Mouse (Mus musculus): ENCODE measurements around the gene Sgsm1. TPM values are rescaled to one million over a fixed set of nuclear protein-coding genes. Genes with fewer than 3 reads are reported as not detected.

Gene Sgsm1
- polyA plus RNA-seq, 1 experiment: 0.08 TPM

DNA sequence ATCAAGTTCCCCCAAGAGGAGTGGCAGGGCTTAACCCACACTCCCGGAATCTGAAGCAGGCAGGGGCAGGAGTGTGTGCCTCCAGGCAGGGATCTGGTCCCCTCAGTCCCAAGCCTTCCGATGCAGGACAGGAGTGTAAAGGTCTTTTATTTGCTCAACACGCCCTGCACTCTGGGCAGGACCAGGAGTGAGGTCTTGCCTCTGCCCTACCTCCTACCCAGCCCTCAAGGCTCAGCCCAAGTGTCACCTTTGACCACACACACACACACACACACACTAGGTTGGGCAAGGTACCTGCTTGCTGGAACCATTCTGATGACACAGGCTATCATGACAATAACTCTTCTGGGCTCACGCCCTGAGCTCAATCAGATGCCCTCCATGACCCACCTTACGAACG, 91.1 kb downstream of the Sgsm1 start:
- H3K27me3 ChIP-seq (ENCODE audit: control insufficient read depth, insufficient read depth, low read length): peaks cover 4% of the 10 kb centered on the region
- H3K4me1 ChIP-seq (ENCODE audit: control insufficient read depth, insufficient read depth, insufficient read length): peaks cover 3% of the 10 kb centered on the region; the same call in 1 of the 2 replicates
- no peak overlapping the region for H3K4me3 ChIP-seq (ENCODE audit: extremely low read depth, insufficient read depth, insufficient read length)
- 91% methylated on average over 6 of the region's 6 CpGs for WGBS
- H3K36me3 ChIP-seq (ENCODE audit: control insufficient read depth, insufficient read depth, low read length): no peaks in the 10 kb centered on the region
- no peak for DNase-seq (ENCODE audit: low read depth in 1 of 2, low spot score in 2 of 2)
- H3K27ac ChIP-seq (ENCODE audit: insufficient read depth, low read length): no peak overlapping the region
- TF ChIP-seq POLR2A (IDR thresholded peaks at IDR 0.05; ENCODE audit: low read depth, low read length) (no peak), CTCF (IDR thresholded peaks at IDR 0.05; ENCODE audit: extremely low read depth, insufficient read depth, insufficient read length, insufficient replicate concordance) (no peak)

- peaks cover 3% of the 10 kb centered on the region; the same call in 1 of the 2 replicates for H3K4me1 ChIP-seq (ENCODE audit: control insufficient read depth, insufficient read depth, insufficient read length)
- H3K27me3 ChIP-seq (ENCODE audit: control insufficient read depth, insufficient read depth, low read length): peaks cover 4% of the 10 kb centered on the region
- H3K27ac ChIP-seq (ENCODE audit: insufficient read depth, low read length): no peak overlapping the region
- WGBS: 87% methylated on average over 17 of the region's 17 CpGs
- DNase-seq (ENCODE audit: low read depth in 1 of 2, low spot score in 2 of 2): no peak
- no peak overlapping the region for H3K4me3 ChIP-seq (ENCODE audit: extremely low read depth, insufficient read depth, insufficient read length)
- no peaks in the 10 kb centered on the region for H3K36me3 ChIP-seq (ENCODE audit: control insufficient read depth, insufficient read depth, low read length)
- no peak for TF ChIP-seq POLR2A (IDR thresholded peaks at IDR 0.05; ENCODE audit: low read depth, low read length)
- TF ChIP-seq CTCF (IDR thresholded peaks at IDR 0.05; ENCODE audit: extremely low read depth, insufficient read depth, insufficient read length, insufficient replicate concordance): no peak
Observed at GRCm38 (mm10) chr5:113218617-113219235, 91.9 kb downstream of the Sgsm1 start.

DNA sequence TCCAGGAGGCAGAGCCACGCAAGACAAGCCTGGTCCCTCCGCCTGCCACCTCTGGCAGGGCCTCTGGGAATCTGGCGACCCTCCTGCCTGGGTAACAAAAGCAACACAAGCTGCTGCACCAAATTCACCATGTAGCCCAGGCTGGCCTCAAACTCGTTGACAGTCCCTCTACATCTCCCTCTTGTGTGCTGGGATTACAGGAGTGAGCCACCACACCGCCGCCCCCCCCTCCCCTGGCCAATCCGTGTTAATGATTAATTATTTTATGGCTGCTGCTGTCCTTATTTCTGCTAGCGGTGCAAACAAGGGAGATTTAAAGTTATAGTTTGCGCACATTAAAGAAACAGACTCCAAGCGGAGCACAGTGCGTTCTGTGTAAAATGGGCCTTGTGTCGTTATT, 93.5 kb downstream of the Sgsm1 start:
- no peak for TF ChIP-seq CTCF (IDR thresholded peaks at IDR 0.05; ENCODE audit: extremely low read depth, insufficient read depth, insufficient read length, insufficient replicate concordance)
- TF ChIP-seq POLR2A (IDR thresholded peaks at IDR 0.05; ENCODE audit: low read depth, low read length): no peak
- WGBS: 92% methylated on average over 12 of the region's 12 CpGs
- Histone ChIP-seq H3K4me1 (ENCODE audit: control insufficient read depth, insufficient read depth, insufficient read length) (peaks cover 3% of the 10 kb centered on the region; the same call in 1 of the 2 replicates), H3K4me3 (ENCODE audit: extremely low read depth, insufficient read depth, insufficient read length) (no peak overlapping the region), H3K27ac (ENCODE audit: insufficient read depth, low read length) (no peak overlapping the region), H3K27me3 (ENCODE audit: control insufficient read depth, insufficient read depth, low read length) (peaks cover 4% of the 10 kb centered on the region), H3K36me3 (ENCODE audit: control insufficient read depth, insufficient read depth, low read length) (no peaks in the 10 kb centered on the region)
- no peak for DNase-seq (ENCODE audit: low read depth in 1 of 2, low spot score in 2 of 2)

GRCm38 (mm10) chr5:113216328-113216960, 94.1 kb downstream of the Sgsm1 start:
- Histone ChIP-seq H3K4me3 (ENCODE audit: extremely low read depth, insufficient read depth, insufficient read length) (no peak overlapping the region), H3K27me3 (ENCODE audit: control insufficient read depth, insufficient read depth, low read length) (peaks cover 4% of the 10 kb centered on the region), H3K36me3 (ENCODE audit: control insufficient read depth, insufficient read depth, low read length) (no peaks in the 10 kb centered on the region), H3K27ac (ENCODE audit: insufficient read depth, low read length) (no peak overlapping the region), H3K4me1 (ENCODE audit: control insufficient read depth, insufficient read depth, insufficient read length) (peaks cover 3% of the 10 kb centered on the region; the same call in 1 of the 2 replicates)
- DNase-seq (ENCODE audit: low read depth in 1 of 2, low spot score in 2 of 2): no peak
- 75% methylated on average over 14 of the region's 14 CpGs for WGBS
- TF ChIP-seq CTCF (IDR thresholded peaks at IDR 0.05; ENCODE audit: extremely low read depth, insufficient read depth, insufficient read length, insufficient replicate concordance): no peak
- no peak for TF ChIP-seq POLR2A (IDR thresholded peaks at IDR 0.05; ENCODE audit: low read depth, low read length)

- H3K27me3 ChIP-seq (ENCODE audit: control insufficient read depth, insufficient read depth, low read length): peaks cover 2% of the 10 kb centered on the region; the same call in 1 of the 2 replicates
- H3K4me1 ChIP-seq (ENCODE audit: control insufficient read depth, insufficient read depth, insufficient read length): peaks cover under 1% of the 10 kb centered on the region; the same call in 1 of the 2 replicates
- H3K36me3 ChIP-seq (ENCODE audit: control insufficient read depth, insufficient read depth, low read length): no peaks in the 10 kb centered on the region
- 91% methylated on average over 9 of the region's 9 CpGs for WGBS
- TF ChIP-seq CTCF (IDR thresholded peaks at IDR 0.05; ENCODE audit: extremely low read depth, insufficient read depth, insufficient read length, insufficient replicate concordance) (no peak), POLR2A (IDR thresholded peaks at IDR 0.05; ENCODE audit: low read depth, low read length) (no peak)
- DNase-seq (ENCODE audit: low read depth in 1 of 2, low spot score in 2 of 2): no peak
- no peak overlapping the region for H3K4me3 ChIP-seq (ENCODE audit: extremely low read depth, insufficient read depth, insufficient read length)
- H3K27ac ChIP-seq (ENCODE audit: insufficient read depth, low read length): no peak overlapping the region
Observed at GRCm38 (mm10) chr5:113215610-113216011, 95.0 kb downstream of the Sgsm1 start.

DNA sequence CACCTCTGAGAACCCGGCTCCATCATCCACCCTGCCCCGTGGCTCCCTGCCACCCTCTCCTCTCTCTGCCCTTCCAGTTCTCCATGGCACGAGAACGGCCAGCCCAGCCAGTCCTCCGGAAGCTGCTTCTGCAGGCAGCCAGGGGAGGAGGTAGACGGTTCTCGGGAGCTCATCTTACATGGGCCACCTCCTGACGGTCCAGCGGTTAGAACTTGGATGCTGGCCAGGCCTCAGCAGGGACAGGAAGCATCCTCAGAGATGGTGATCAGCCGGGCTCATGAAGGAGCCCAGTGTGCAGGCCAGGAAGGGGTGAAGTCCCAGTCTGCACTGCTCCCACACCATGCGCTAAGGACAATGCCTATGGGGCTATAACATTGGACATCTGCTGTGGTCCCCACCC, 96.1 kb downstream of the Sgsm1 start:
- no peak overlapping the region for H3K27ac ChIP-seq (ENCODE audit: insufficient read depth, low read length)
- no peaks in the 10 kb centered on the region for H3K4me1 ChIP-seq (ENCODE audit: control insufficient read depth, insufficient read depth, insufficient read length)
- no peaks in the 10 kb centered on the region for H3K27me3 ChIP-seq (ENCODE audit: control insufficient read depth, insufficient read depth, low read length)
- no peak for DNase-seq (ENCODE audit: low read depth in 1 of 2, low spot score in 2 of 2)
- 58% methylated on average over 11 of the region's 11 CpGs for WGBS
- H3K36me3 ChIP-seq (ENCODE audit: control insufficient read depth, insufficient read depth, low read length): no peaks in the 10 kb centered on the region
- H3K4me3 ChIP-seq (ENCODE audit: extremely low read depth, insufficient read depth, insufficient read length): no peak overlapping the region
- TF ChIP-seq CTCF (IDR thresholded peaks at IDR 0.05; ENCODE audit: extremely low read depth, insufficient read depth, insufficient read length, insufficient replicate concordance) (no peak), POLR2A (IDR thresholded peaks at IDR 0.05; ENCODE audit: low read depth, low read length) (no peak)

GRCm38 (mm10) chr5:113214041-113214440, 96.5 kb downstream of the Sgsm1 start:
- no peak overlapping the region for H3K4me3 ChIP-seq (ENCODE audit: extremely low read depth, insufficient read depth, insufficient read length)
- H3K4me1 ChIP-seq (ENCODE audit: control insufficient read depth, insufficient read depth, insufficient read length): no peaks in the 10 kb centered on the region
- no peak for DNase-seq (ENCODE audit: low read depth in 1 of 2, low spot score in 2 of 2)
- no peaks in the 10 kb centered on the region for H3K36me3 ChIP-seq (ENCODE audit: control insufficient read depth, insufficient read depth, low read length)
- TF ChIP-seq POLR2A (IDR thresholded peaks at IDR 0.05; ENCODE audit: low read depth, low read length) (no peak), CTCF (IDR thresholded peaks at IDR 0.05; ENCODE audit: extremely low read depth, insufficient read depth, insufficient read length, insufficient replicate concordance) (no peak)
- 84% methylated on average over 8 of the region's 8 CpGs for WGBS
- H3K27me3 ChIP-seq (ENCODE audit: control insufficient read depth, insufficient read depth, low read length): no peaks in the 10 kb centered on the region
- H3K27ac ChIP-seq (ENCODE audit: insufficient read depth, low read length): no peak overlapping the region
